Mouse (Mus musculus): ENCODE results near the gene Irx3. TPM values are rescaled to one million over a fixed set of nuclear protein-coding genes. Genes with fewer than 3 reads are reported as not detected.

Irx3 gene
- polyA plus RNA-seq (2011; ENCODE audit: insufficient read length, low read depth, missing spikeins): 11.7 and 17.4 TPM in 2 replicates

- peak within 1 kb of the TSS; percentile 85 for H3K27ac ChIP-seq (ENCODE audit: insufficient read depth, low read length)
- H3K4me3 ChIP-seq (ENCODE audit: insufficient read depth, low read length): peak within 1 kb of the TSS; percentile 68
- H3K4me1 ChIP-seq (ENCODE audit: control insufficient read depth, insufficient read depth, low read length): no peaks in the 10 kb centered on the region
- TF ChIP-seq CTCF (IDR thresholded peaks at IDR 0.05; ENCODE audit: borderline replicate concordance, insufficient read depth, low read length) (no peak), POLR2A (IDR thresholded peaks at IDR 0.05; ENCODE audit: low read depth, low read length) (peak; percentile 45)
Measured at GRCm38 (mm10) chr8:91801839-91802238, at the start of gene Irx3. Irx3 (minus strand) TSS chr8:91802067.

- Histone ChIP-seq H3K4me1 (ENCODE audit: control insufficient read depth, insufficient read depth, low read length) (no peaks in the 10 kb centered on the region), H3K27ac (ENCODE audit: insufficient read depth, low read length) (no peak overlapping the region), H3K4me3 (ENCODE audit: insufficient read depth, low read length) (no peak overlapping the region)
- TF ChIP-seq POLR2A (IDR thresholded peaks at IDR 0.05; ENCODE audit: low read depth, low read length) (no peak), CTCF (IDR thresholded peaks at IDR 0.05; ENCODE audit: borderline replicate concordance, insufficient read depth, low read length) (no peak)
Measured at GRCm38 (mm10) chr8:91851359-91851758, 49.5 kb upstream of the Irx3 start.

DNA sequence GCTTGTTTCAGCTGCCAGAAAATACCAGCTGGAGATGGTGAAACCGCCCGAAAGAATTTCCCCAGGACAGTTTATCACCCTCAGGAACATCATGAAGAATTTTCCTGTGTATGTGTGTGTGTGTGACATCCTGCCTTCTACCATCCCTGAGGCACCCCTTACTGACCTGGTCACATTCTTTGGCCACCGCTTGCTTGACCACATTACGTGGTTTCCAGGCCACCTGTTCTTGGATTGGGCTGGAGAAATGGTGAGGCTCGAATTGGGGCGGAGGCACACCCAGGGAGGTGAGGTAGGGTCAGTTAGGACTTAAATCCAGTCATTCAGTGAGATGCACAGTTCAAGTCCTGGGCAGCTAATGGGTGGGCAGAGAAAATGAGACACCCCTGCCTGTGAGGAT is 48.1 kb upstream of the Irx3 start:
- Histone ChIP-seq H3K27ac (ENCODE audit: insufficient read depth, low read length) (no peak overlapping the region), H3K4me1 (ENCODE audit: control insufficient read depth, insufficient read depth, low read length) (no peaks in the 10 kb centered on the region), H3K4me3 (ENCODE audit: insufficient read depth, low read length) (no peak overlapping the region)
- TF ChIP-seq POLR2A (IDR thresholded peaks at IDR 0.05; ENCODE audit: low read depth, low read length) (no peak), CTCF (IDR thresholded peaks at IDR 0.05; ENCODE audit: borderline replicate concordance, insufficient read depth, low read length) (no peak)

- Histone ChIP-seq H3K4me3 (ENCODE audit: insufficient read depth, low read length) (no peak overlapping the region), H3K27ac (ENCODE audit: insufficient read depth, low read length) (no peak overlapping the region), H3K4me1 (ENCODE audit: control insufficient read depth, insufficient read depth, low read length) (no peaks in the 10 kb centered on the region)
- TF ChIP-seq CTCF (IDR thresholded peaks at IDR 0.05; ENCODE audit: borderline replicate concordance, insufficient read depth, low read length) (no peak), POLR2A (IDR thresholded peaks at IDR 0.05; ENCODE audit: low read depth, low read length) (no peak)
Measured at GRCm38 (mm10) chr8:91849529-91849928, 47.7 kb upstream of the Irx3 start.

GRCm38 (mm10) chr8:91845641-91846040 is 43.8 kb upstream of the Irx3 start:
- no peak overlapping the region for H3K4me3 ChIP-seq (ENCODE audit: insufficient read depth, low read length)
- H3K4me1 ChIP-seq (ENCODE audit: control insufficient read depth, insufficient read depth, low read length): no peaks in the 10 kb centered on the region
- TF ChIP-seq POLR2A (IDR thresholded peaks at IDR 0.05; ENCODE audit: low read depth, low read length) (no peak), CTCF (IDR thresholded peaks at IDR 0.05; ENCODE audit: borderline replicate concordance, insufficient read depth, low read length) (no peak)
- H3K27ac ChIP-seq (ENCODE audit: insufficient read depth, low read length): no peak overlapping the region

DNA sequence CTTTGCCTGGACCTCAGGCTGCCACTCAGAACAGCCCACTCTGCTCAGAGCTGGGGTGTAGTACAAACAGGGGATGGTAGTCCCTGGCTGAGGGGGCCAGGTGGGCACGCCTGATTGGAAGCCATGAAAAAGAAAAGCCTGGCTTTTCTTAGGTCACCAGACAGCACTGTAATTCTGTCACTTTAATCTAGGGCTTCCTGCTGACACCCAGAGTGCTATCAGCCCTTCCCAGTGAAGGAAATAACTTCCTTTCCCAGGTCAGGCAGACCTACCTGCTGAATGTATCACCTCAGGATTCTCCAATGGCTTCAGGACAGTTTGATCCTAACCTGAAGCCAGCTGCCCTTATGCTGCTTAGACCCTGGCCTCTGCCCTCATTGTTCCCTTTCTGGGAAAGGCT is 35.3 kb upstream of the Irx3 start:
- TF ChIP-seq CTCF (IDR thresholded peaks at IDR 0.05; ENCODE audit: borderline replicate concordance, insufficient read depth, low read length) (no peak), POLR2A (IDR thresholded peaks at IDR 0.05; ENCODE audit: low read depth, low read length) (no peak)
- no peaks in the 10 kb centered on the region for H3K4me1 ChIP-seq (ENCODE audit: control insufficient read depth, insufficient read depth, low read length)
- no peak overlapping the region for H3K4me3 ChIP-seq (ENCODE audit: insufficient read depth, low read length)
- H3K27ac ChIP-seq (ENCODE audit: insufficient read depth, low read length): no peak overlapping the region

- Histone ChIP-seq H3K4me3 (ENCODE audit: insufficient read depth, low read length) (no peak overlapping the region), H3K27ac (ENCODE audit: insufficient read depth, low read length) (no peak overlapping the region), H3K4me1 (ENCODE audit: control insufficient read depth, insufficient read depth, low read length) (no peaks in the 10 kb centered on the region)
- no peak for TF ChIP-seq POLR2A (IDR thresholded peaks at IDR 0.05; ENCODE audit: low read depth, low read length)
- TF ChIP-seq CTCF (IDR thresholded peaks at IDR 0.05; ENCODE audit: borderline replicate concordance, insufficient read depth, low read length): no peak
Measured at GRCm38 (mm10) chr8:91836685-91837084, 34.8 kb upstream of the Irx3 start.

GRCm38 (mm10) chr8:91827661-91828060 is 25.8 kb upstream of the Irx3 start:
- Histone ChIP-seq H3K27ac (ENCODE audit: insufficient read depth, low read length) (no peak overlapping the region), H3K4me3 (ENCODE audit: insufficient read depth, low read length) (no peak overlapping the region), H3K4me1 (ENCODE audit: control insufficient read depth, insufficient read depth, low read length) (no peaks in the 10 kb centered on the region)
- TF ChIP-seq POLR2A (IDR thresholded peaks at IDR 0.05; ENCODE audit: low read depth, low read length) (no peak), CTCF (IDR thresholded peaks at IDR 0.05; ENCODE audit: borderline replicate concordance, insufficient read depth, low read length) (no peak)

- no peak for TF ChIP-seq POLR2A (IDR thresholded peaks at IDR 0.05; ENCODE audit: low read depth, low read length)
- no peaks in the 10 kb centered on the region for H3K4me1 ChIP-seq (ENCODE audit: control insufficient read depth, insufficient read depth, low read length)
- no peak overlapping the region for H3K27ac ChIP-seq (ENCODE audit: insufficient read depth, low read length)
- no peak overlapping the region for H3K4me3 ChIP-seq (ENCODE audit: insufficient read depth, low read length)
Measured at GRCm38 (mm10) chr8:91827192-91827591, 25.3 kb upstream of the Irx3 start.

DNA sequence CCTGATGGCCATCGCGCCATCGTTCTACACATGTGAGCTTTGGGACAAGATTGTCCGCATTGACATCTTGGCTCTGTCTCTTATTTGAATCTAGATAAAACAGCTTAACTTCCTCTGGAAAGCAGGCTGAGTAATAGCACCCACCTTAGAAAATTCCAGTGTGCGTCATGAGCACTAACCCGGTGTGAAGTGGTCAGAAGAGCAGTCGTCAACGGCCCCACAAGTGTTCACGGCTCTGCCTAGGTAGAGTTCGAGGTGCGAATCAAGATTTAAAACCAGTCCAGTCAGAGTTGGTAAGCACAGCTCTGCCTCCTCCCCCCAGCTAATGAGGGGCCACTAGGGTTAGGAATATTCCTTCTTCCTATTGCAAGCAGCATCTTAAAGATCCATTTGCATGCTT is 21.5 kb upstream of the Irx3 start:
- Histone ChIP-seq H3K4me1 (ENCODE audit: control insufficient read depth, insufficient read depth, low read length) (no peaks in the 10 kb centered on the region), H3K4me3 (ENCODE audit: insufficient read depth, low read length) (no peak overlapping the region), H3K27ac (ENCODE audit: insufficient read depth, low read length) (no peak overlapping the region)
- TF ChIP-seq POLR2A (IDR thresholded peaks at IDR 0.05; ENCODE audit: low read depth, low read length): no peak
- TF ChIP-seq CTCF (IDR thresholded peaks at IDR 0.05; ENCODE audit: borderline replicate concordance, insufficient read depth, low read length): no peak

DNA sequence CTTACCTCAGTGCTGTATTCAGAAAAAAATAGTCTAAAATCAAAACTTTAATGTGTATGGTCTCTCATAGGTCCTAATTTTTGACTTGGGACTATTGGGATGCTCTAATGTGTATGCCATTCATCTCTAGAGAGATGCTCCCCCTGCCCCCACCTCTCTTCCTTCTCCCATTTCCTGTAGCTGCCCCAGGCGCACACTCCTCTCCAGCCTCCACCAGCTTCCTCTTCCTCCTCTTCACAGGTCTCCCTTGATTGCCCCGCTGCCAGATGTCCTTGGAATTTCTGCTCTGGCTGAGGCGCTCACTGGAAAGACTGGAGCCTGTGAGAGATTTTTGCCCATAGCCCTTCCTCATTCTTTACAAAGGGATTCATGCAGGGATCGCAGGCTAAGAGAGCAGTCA is 20.9 kb upstream of the Irx3 start:
- Histone ChIP-seq H3K4me1 (ENCODE audit: control insufficient read depth, insufficient read depth, low read length) (no peaks in the 10 kb centered on the region), H3K27ac (ENCODE audit: insufficient read depth, low read length) (no peak overlapping the region), H3K4me3 (ENCODE audit: insufficient read depth, low read length) (no peak overlapping the region)
- TF ChIP-seq CTCF (IDR thresholded peaks at IDR 0.05; ENCODE audit: borderline replicate concordance, insufficient read depth, low read length) (no peak), POLR2A (IDR thresholded peaks at IDR 0.05; ENCODE audit: low read depth, low read length) (no peak)

Data from embryonic fibroblast, embryonic 13.5 days (primary cell).